Mouse (Mus musculus): ENCODE data around the gene Ppef2. TPM values are rescaled to one million over a fixed set of nuclear protein-coding genes. Genes with fewer than 3 reads are reported as not detected.
"Not testable (repeated sequence)": the region's sequence is repeated elsewhere in the genome, so short reads cannot be mapped to it uniquely, and the experiment has no call there.

The Ppef2 gene
- polyA plus RNA-seq, 1 experiment from 2014 or later: 0.69 TPM

- H3K27me3 ChIP-seq (ENCODE audit: control insufficient read depth, insufficient read depth, low read length); H3K4me3 ChIP-seq (ENCODE audit: low read depth, low read length); H3K4me2 ChIP-seq (replicated peaks; ENCODE audit: low read depth, low read length); H3K9ac ChIP-seq (replicated peaks; ENCODE audit: low read depth, low read length); H3K4me1 ChIP-seq (ENCODE audit: control insufficient read depth, insufficient read depth, low read length); H3K27ac ChIP-seq (ENCODE audit: low read length); H3K9me3 ChIP-seq (ENCODE audit: control insufficient read depth, low read depth, low read length); ATAC-seq (ENCODE audit: insufficient number of reproducible peaks, insufficient read depth, low FRiP score, low read depth): not testable (repeated sequence)
- H3K36me3 ChIP-seq (ENCODE audit: control insufficient read depth, insufficient read depth, low read length): peaks cover 63% of the 10 kb centered on the region
- WGBS: 64% methylated on average over 2 of the region's 2 CpGs
Observed at GRCm38 (mm10) chr5:92195716-92196115, 60.4 kb downstream of the Ppef2 start.

GRCm38 (mm10) chr5:92188881-92189483, 67.1 kb downstream of the Ppef2 start:
- no peak overlapping the region for H3K4me3 ChIP-seq (ENCODE audit: low read depth, low read length)
- H3K36me3 ChIP-seq (ENCODE audit: control insufficient read depth, insufficient read depth, low read length): peaks cover 57% of the 10 kb centered on the region
- WGBS: 96% methylated on average over 7 of the region's 7 CpGs
- H3K9me3 ChIP-seq (ENCODE audit: control insufficient read depth, low read depth, low read length): no peaks in the 10 kb centered on the region
- H3K27me3 ChIP-seq (ENCODE audit: control insufficient read depth, insufficient read depth, low read length): no peaks in the 10 kb centered on the region
- H3K27ac ChIP-seq (ENCODE audit: low read length): no peak overlapping the region
- ATAC-seq (ENCODE audit: insufficient number of reproducible peaks, insufficient read depth, low FRiP score, low read depth): no peak
- no peak overlapping the region for H3K4me2 ChIP-seq (replicated peaks; ENCODE audit: low read depth, low read length)
- no peaks in the 10 kb centered on the region for H3K4me1 ChIP-seq (ENCODE audit: control insufficient read depth, insufficient read depth, low read length)
- H3K9ac ChIP-seq (replicated peaks; ENCODE audit: low read depth, low read length): no peak overlapping the region

- peaks cover 53% of the 10 kb centered on the region for H3K36me3 ChIP-seq (ENCODE audit: control insufficient read depth, insufficient read depth, low read length)
- no peak overlapping the region for H3K4me3 ChIP-seq (ENCODE audit: low read depth, low read length)
- no peaks in the 10 kb centered on the region for H3K9me3 ChIP-seq (ENCODE audit: control insufficient read depth, low read depth, low read length)
- H3K4me2 ChIP-seq (replicated peaks; ENCODE audit: low read depth, low read length): no peak overlapping the region
- H3K9ac ChIP-seq (replicated peaks; ENCODE audit: low read depth, low read length): no peak overlapping the region
- no peak for ATAC-seq (ENCODE audit: insufficient number of reproducible peaks, insufficient read depth, low FRiP score, low read depth)
- no peaks in the 10 kb centered on the region for H3K4me1 ChIP-seq (ENCODE audit: control insufficient read depth, insufficient read depth, low read length)
- H3K27me3 ChIP-seq (ENCODE audit: control insufficient read depth, insufficient read depth, low read length): no peaks in the 10 kb centered on the region
- 79% methylated on average over 8 of the region's 8 CpGs for WGBS
- H3K27ac ChIP-seq (ENCODE audit: low read length): no peak overlapping the region
Observed at GRCm38 (mm10) chr5:92183071-92183830, 72.8 kb downstream of the Ppef2 start.

Other genes with a start within 250 kb of the Ppef2 start
- 4.3 and 5.0 TPM in 2 replicates for gene Cdkl2, start 212.4 kb downstream of the Ppef2 start, polyA plus RNA-seq (2014; fragmentation: Nextera tagmentation; extraction: Ambion mirVana)
- gene G3bp2, start 172.6 kb downstream of the Ppef2 start, polyA plus RNA-seq (2014; fragmentation: Nextera tagmentation; extraction: Ambion mirVana): 205 and 218 TPM in 2 replicates
- 34.7 and 35.8 TPM in 2 replicates for gene Uso1, start 118.3 kb downstream of the Ppef2 start, polyA plus RNA-seq (2014; fragmentation: Nextera tagmentation; extraction: Ambion mirVana)
- gene U90926, start 40.9 kb downstream of the Ppef2 start, polyA plus RNA-seq (2014; fragmentation: Nextera tagmentation; extraction: Ambion mirVana): not detected in 2 replicates
- gene Naaa, start 21.9 kb upstream of the Ppef2 start, polyA plus RNA-seq (2014; fragmentation: Nextera tagmentation; extraction: Ambion mirVana): 17.1 and 19.6 TPM in 2 replicates
- gene Sdad1, start 54.2 kb upstream of the Ppef2 start, polyA plus RNA-seq (2014; fragmentation: Nextera tagmentation; extraction: Ambion mirVana): 53.8 and 56.0 TPM in 2 replicates
- gene Cxcl9, start 71.8 kb upstream of the Ppef2 start, polyA plus RNA-seq (2014; fragmentation: Nextera tagmentation; extraction: Ambion mirVana): not detected in 2 replicates
- 1.9 and 4.0 TPM in 2 replicates for gene Art3, start 75.5 kb upstream of the Ppef2 start, polyA plus RNA-seq (2014; fragmentation: Nextera tagmentation; extraction: Ambion mirVana)
- 0.54 and 0.94 TPM in 2 replicates for gene Cxcl10, start 92.6 kb upstream of the Ppef2 start, polyA plus RNA-seq (2014; fragmentation: Nextera tagmentation; extraction: Ambion mirVana)
- gene Nup54, start 178.9 kb upstream of the Ppef2 start, polyA plus RNA-seq (2014; fragmentation: Nextera tagmentation; extraction: Ambion mirVana): 53.5 and 55.2 TPM in 2 replicates